Mouse (Mus musculus): ENCODE measurements around the gene Grik4. TPM values are rescaled to one million over a fixed set of nuclear protein-coding genes. Genes with fewer than 3 reads are reported as not detected.

The Grik4 gene
- polyA plus RNA-seq, 1 experiment: 0.17 TPM

GRCm38 (mm10) chr9:42945174-42945573 is 881 bp upstream of the Grik4 start:
- peaks cover 12% of the 10 kb centered on the region for H3K4me1 ChIP-seq
- no peaks in the 10 kb centered on the region for H3K9me3 ChIP-seq
- TF ChIP-seq FLI1 (IDR thresholded peaks at IDR 0.05; ENCODE audit: low read length) (no peak), GATA1 (IDR thresholded peaks at IDR 0.05; ENCODE audit: borderline replicate concordance, low read length) (no peak)
- peak overlapping the region; percentile 90 for H3K4me3 ChIP-seq (replicated peaks)
- no peaks in the 10 kb centered on the region for H3K36me3 ChIP-seq (replicated peaks; ENCODE audit: low read length)
- H3K27me3 ChIP-seq (replicated peaks): peaks cover 81% of the 10 kb centered on the region

GRCm38 (mm10) chr9:42944536-42945006 is 278 bp upstream of the Grik4 start:
- Histone ChIP-seq H3K27me3 (replicated peaks) (peaks cover 87% of the 10 kb centered on the region), H3K36me3 (replicated peaks; ENCODE audit: low read length) (no peaks in the 10 kb centered on the region), H3K9me3 (no peaks in the 10 kb centered on the region), H3K4me3 (replicated peaks) (peak overlapping the region; percentile 90), H3K4me1 (peaks cover 12% of the 10 kb centered on the region)
- TF ChIP-seq GATA1 (IDR thresholded peaks at IDR 0.05; ENCODE audit: borderline replicate concordance, low read length): no peak
- no peak for TF ChIP-seq FLI1 (IDR thresholded peaks at IDR 0.05; ENCODE audit: low read length)

- TF ChIP-seq GATA1 (IDR thresholded peaks at IDR 0.05; ENCODE audit: borderline replicate concordance, low read length) (no peak), FLI1 (IDR thresholded peaks at IDR 0.05; ENCODE audit: low read length) (no peak)
- H3K4me3 ChIP-seq (replicated peaks): no peak overlapping the region
- H3K4me1 ChIP-seq: peaks cover 12% of the 10 kb centered on the region
- H3K9me3 ChIP-seq: no peaks in the 10 kb centered on the region
- no peaks in the 10 kb centered on the region for H3K36me3 ChIP-seq (replicated peaks; ENCODE audit: low read length)
- H3K27me3 ChIP-seq (replicated peaks): peaks cover 89% of the 10 kb centered on the region
These were observed 1.2 kb downstream of the Grik4 start for GRCm38 (mm10) chr9:42943057-42943529.

GRCm38 (mm10) chr9:42942148-42942547 is 2.1 kb downstream of the Grik4 start:
- no peak for TF ChIP-seq GATA1 (IDR thresholded peaks at IDR 0.05; ENCODE audit: borderline replicate concordance, low read length)
- TF ChIP-seq FLI1 (IDR thresholded peaks at IDR 0.05; ENCODE audit: low read length): no peak
- H3K4me3 ChIP-seq (replicated peaks): no peak overlapping the region
- no peaks in the 10 kb centered on the region for H3K9me3 ChIP-seq
- H3K36me3 ChIP-seq (replicated peaks; ENCODE audit: low read length): no peaks in the 10 kb centered on the region
- peaks cover 12% of the 10 kb centered on the region for H3K4me1 ChIP-seq
- peaks cover 92% of the 10 kb centered on the region for H3K27me3 ChIP-seq (replicated peaks)

GRCm38 (mm10) chr9:42932146-42932545 is 12.1 kb downstream of the Grik4 start:
- Histone ChIP-seq H3K4me3 (replicated peaks) (no peak overlapping the region), H3K4me1 (no peaks in the 10 kb centered on the region), H3K27me3 (replicated peaks) (peaks cover 69% of the 10 kb centered on the region), H3K36me3 (replicated peaks; ENCODE audit: low read length) (no peaks in the 10 kb centered on the region), H3K9me3 (no peaks in the 10 kb centered on the region)
- TF ChIP-seq FLI1 (IDR thresholded peaks at IDR 0.05; ENCODE audit: low read length) (no peak), GATA1 (IDR thresholded peaks at IDR 0.05; ENCODE audit: borderline replicate concordance, low read length) (no peak)

- Histone ChIP-seq H3K9me3 (no peaks in the 10 kb centered on the region), H3K36me3 (replicated peaks; ENCODE audit: low read length) (no peaks in the 10 kb centered on the region), H3K4me1 (no peaks in the 10 kb centered on the region), H3K27me3 (replicated peaks) (peaks cover 53% of the 10 kb centered on the region), H3K4me3 (replicated peaks) (no peak overlapping the region)
- TF ChIP-seq GATA1 (IDR thresholded peaks at IDR 0.05; ENCODE audit: borderline replicate concordance, low read length): no peak
- no peak for TF ChIP-seq FLI1 (IDR thresholded peaks at IDR 0.05; ENCODE audit: low read length)
These were observed 16.8 kb downstream of the Grik4 start for GRCm38 (mm10) chr9:42927498-42927897.

GRCm38 (mm10) chr9:42926564-42926963 is 17.7 kb downstream of the Grik4 start:
- H3K4me3 ChIP-seq (replicated peaks): no peak overlapping the region
- H3K9me3 ChIP-seq: no peaks in the 10 kb centered on the region
- TF ChIP-seq FLI1 (IDR thresholded peaks at IDR 0.05; ENCODE audit: low read length): no peak
- TF ChIP-seq GATA1 (IDR thresholded peaks at IDR 0.05; ENCODE audit: borderline replicate concordance, low read length): no peak
- H3K27me3 ChIP-seq (replicated peaks): peaks cover 47% of the 10 kb centered on the region
- no peaks in the 10 kb centered on the region for H3K36me3 ChIP-seq (replicated peaks; ENCODE audit: low read length)
- no peaks in the 10 kb centered on the region for H3K4me1 ChIP-seq

- Histone ChIP-seq H3K4me3 (replicated peaks) (no peak overlapping the region), H3K9me3 (no peaks in the 10 kb centered on the region), H3K36me3 (replicated peaks; ENCODE audit: low read length) (no peaks in the 10 kb centered on the region), H3K4me1 (no peaks in the 10 kb centered on the region), H3K27me3 (replicated peaks) (peaks cover 48% of the 10 kb centered on the region)
- no peak for TF ChIP-seq GATA1 (IDR thresholded peaks at IDR 0.05; ENCODE audit: borderline replicate concordance, low read length)
- no peak for TF ChIP-seq FLI1 (IDR thresholded peaks at IDR 0.05; ENCODE audit: low read length)
These were observed 22.5 kb downstream of the Grik4 start for GRCm38 (mm10) chr9:42921830-42922229.

GRCm38 (mm10) chr9:42920190-42920589 is 24.1 kb downstream of the Grik4 start:
- peaks cover 42% of the 10 kb centered on the region for H3K27me3 ChIP-seq (replicated peaks)

GRCm38 (mm10) chr9:42917911-42918310 is 26.4 kb downstream of the Grik4 start:
- H3K4me1 ChIP-seq: no peaks in the 10 kb centered on the region
- no peaks in the 10 kb centered on the region for H3K36me3 ChIP-seq (replicated peaks; ENCODE audit: low read length)
- TF ChIP-seq GATA1 (IDR thresholded peaks at IDR 0.05; ENCODE audit: borderline replicate concordance, low read length): no peak
- H3K9me3 ChIP-seq: no peaks in the 10 kb centered on the region
- peaks cover 46% of the 10 kb centered on the region for H3K27me3 ChIP-seq (replicated peaks)
- no peak overlapping the region for H3K4me3 ChIP-seq (replicated peaks)

More at GRCm38 (mm10) chr9:42920190-42920589, 24.1 kb downstream of the Grik4 start:
- Histone ChIP-seq H3K4me3 (replicated peaks) (no peak overlapping the region), H3K36me3 (replicated peaks; ENCODE audit: low read length) (no peaks in the 10 kb centered on the region), H3K9me3 (no peaks in the 10 kb centered on the region), H3K4me1 (no peaks in the 10 kb centered on the region)
- TF ChIP-seq GATA1 (IDR thresholded peaks at IDR 0.05; ENCODE audit: borderline replicate concordance, low read length) (no peak), FLI1 (IDR thresholded peaks at IDR 0.05; ENCODE audit: low read length) (no peak)

GRCm38 (mm10) chr9:42913201-42913600 is 31.1 kb downstream of the Grik4 start:
- TF ChIP-seq FLI1 (IDR thresholded peaks at IDR 0.05; ENCODE audit: low read length): no peak
- no peak for TF ChIP-seq GATA1 (IDR thresholded peaks at IDR 0.05; ENCODE audit: borderline replicate concordance, low read length)

More at GRCm38 (mm10) chr9:42913201-42913600, 31.1 kb downstream of the Grik4 start:
- Histone ChIP-seq H3K9me3 (no peaks in the 10 kb centered on the region), H3K36me3 (replicated peaks; ENCODE audit: low read length) (no peaks in the 10 kb centered on the region), H3K4me3 (replicated peaks) (no peak overlapping the region), H3K27me3 (replicated peaks) (peaks cover 65% of the 10 kb centered on the region), H3K4me1 (peaks cover 4% of the 10 kb centered on the region; the same call in 1 of the 2 replicates)
